Mouse (Mus musculus) bone marrow macrophage, adult 2 months (primary cell): ENCODE measurements at regions not wholly inside any gene's neighbourhood (a gene's known extent, or its start where the extent isn't known, plus 50 kb on each side); places are given as distances from the start of the nearest gene placed in this dataset.

Experiments
- CTCF ChIP-seq: IDR thresholded peaks from 2 replicates; pipeline ENCODE4 v1.5.1; 2012; ENCODE audit warnings: low read depth, mild to moderate bottlenecking, low read length, moderate library complexity
- POLR2A ChIP-seq: IDR thresholded peaks from 2 replicates; pipeline ENCODE4 v1.6.1; 2012; ENCODE audit warnings: mild to moderate bottlenecking, low read depth, low read length, borderline replicate concordance

- no peak for TF ChIP-seq POLR2A
- TF ChIP-seq CTCF, result no peak
Observed at GRCm38 (mm10) chr14:48907403-48907973, 158.4 kb upstream of the Ap5m1 start.
